22 mouse cellular contexts compared by ENCODE assay signal in genomic region chr3:149102846-149103245, GRCm38 (mm10).
DNase-seq lines count a peak whose midpoint lies in the region; ATAC-seq lines count a peak whose summit lies in the region.
"Had no signal": no experiment of that assay in that cellular context is flagged by ENCODE, and none has a peak within 500 bp of the region (broad histone marks: within the 10 kb centered on the region; RNA-seq: fewer than 3 reads in every experiment).

No protein-coding gene starts in this region.

- no peak overlapping the region for H3K4me2 ChIP-seq in forebrain, embryonic 14.5 days (ENCODE audit: low read length)
- H3K4me2 ChIP-seq in embryonic facial prominence, embryonic 14.5 days (ENCODE audit: low read depth, low read length) = no peak overlapping the region; the same call in 1 of the 2 replicates
- H3K4me2 ChIP-seq: heart, embryonic 13.5 days; liver, embryonic 11.5 days; neural tube, embryonic 13.5 days had no signal

- no peak overlapping the region for H3K4me3 ChIP-seq in forebrain, embryonic 14.5 days (ENCODE audit: low read depth, low read length)
- no peak overlapping the region for H3K4me3 ChIP-seq in forebrain, embryonic 10.5 days
- H3K4me3 ChIP-seq in embryonic facial prominence, embryonic 14.5 days (ENCODE audit: low read depth, low read length) = no peak overlapping the region
- H3K4me3 ChIP-seq: heart, embryonic 13.5 days; layer of hippocampus, adult 2 months; neural tube, embryonic 13.5 days had no signal

- no peaks in the 10 kb centered on the region for H3K4me1 ChIP-seq in forebrain, embryonic 14.5 days (ENCODE audit: control insufficient read depth, insufficient read depth, low read length)
- H3K4me1 ChIP-seq in forebrain, embryonic 10.5 days = peaks cover 14% of the 10 kb centered on the region
- H3K4me1 ChIP-seq in embryonic facial prominence, embryonic 14.5 days (ENCODE audit: control insufficient read depth, insufficient read depth, low read length) = peaks cover 5% of the 10 kb centered on the region; the same call in 1 of the 2 replicates

- WGBS in forebrain, embryonic 14.5 days = 26% methylated on average over 8 of the region's 8 CpGs
- 87% methylated on average over 8 of the region's 8 CpGs for WGBS in forebrain, embryonic 10.5 days
- WGBS in embryonic facial prominence, embryonic 14.5 days = 35% methylated on average over 8 of the region's 8 CpGs

- no peak overlapping the region for H3K9ac ChIP-seq in forebrain, embryonic 14.5 days (ENCODE audit: low read length)
- H3K9ac ChIP-seq in embryonic facial prominence, embryonic 14.5 days (ENCODE audit: low read depth, low read length) = no peak overlapping the region
- H3K9ac ChIP-seq: heart, embryonic 13.5 days; neural tube, embryonic 13.5 days had no signal

- H3K9me3 ChIP-seq in forebrain, embryonic 14.5 days (replicated peaks; ENCODE audit: control insufficient read depth, low read length) = no peaks in the 10 kb centered on the region
- no peaks in the 10 kb centered on the region for H3K9me3 ChIP-seq in forebrain, embryonic 10.5 days
- no peaks in the 10 kb centered on the region for H3K9me3 ChIP-seq in embryonic facial prominence, embryonic 14.5 days (ENCODE audit: control insufficient read depth, low read length)
- H3K9me3 ChIP-seq: heart, embryonic 13.5 days; neural tube, embryonic 13.5 days had no signal

- H3K27ac ChIP-seq in forebrain, embryonic 14.5 days (ENCODE audit: low read depth, low read length) = no peak overlapping the region
- H3K27ac ChIP-seq in forebrain, embryonic 10.5 days = no peak overlapping the region
- peak overlapping the region; percentile 8; the same call in 1 of the 2 replicates for H3K27ac ChIP-seq in embryonic facial prominence, embryonic 14.5 days (replicated peaks; ENCODE audit: low read depth, low read length)
- H3K27ac ChIP-seq: heart, embryonic 13.5 days; layer of hippocampus, adult 2 months; neural tube, embryonic 13.5 days had no signal

- no peaks in the 10 kb centered on the region for H3K36me3 ChIP-seq in forebrain, embryonic 14.5 days (ENCODE audit: control insufficient read depth, insufficient read depth, low read length)
- H3K36me3 ChIP-seq in forebrain, embryonic 10.5 days (replicated peaks) = no peaks in the 10 kb centered on the region
- H3K36me3 ChIP-seq in embryonic facial prominence, embryonic 14.5 days (ENCODE audit: control insufficient read depth, insufficient read depth, low read length) = no peaks in the 10 kb centered on the region
- H3K36me3 ChIP-seq: G1E; heart, embryonic 13.5 days; neural tube, embryonic 13.5 days had no signal

- H3K27me3 ChIP-seq in forebrain, embryonic 14.5 days (replicated peaks; ENCODE audit: control insufficient read depth, insufficient read depth, low read length) = no peaks in the 10 kb centered on the region
- H3K27me3 ChIP-seq in forebrain, embryonic 10.5 days (ENCODE audit: poor library complexity, severe bottlenecking) = no peaks in the 10 kb centered on the region
- H3K27me3 ChIP-seq in embryonic facial prominence, embryonic 14.5 days (replicated peaks; ENCODE audit: control insufficient read depth, insufficient read depth, low read length) = no peaks in the 10 kb centered on the region
- H3K27me3 ChIP-seq: neural tube, embryonic 13.5 days had no signal

- peak; percentile 85 for DNase-seq in forebrain, embryonic 14.5 days (ENCODE audit: low spot score)
- DNase-seq in forebrain, embryonic 10.5 days (ENCODE audit: extremely low spot score, low spot score) = no peak
- DNase-seq in layer of hippocampus, adult 8-10 months (ENCODE audit: low spot score in 2 of 2) = peak; percentile 8 to 16
- no peak for DNase-seq in layer of hippocampus, adult 11-12 months (ENCODE audit: low spot score)
- DNase-seq in Muller cell, postnatal 12 days (ENCODE audit: inconsistent ontology term) = peak; percentile 92
- DNase-seq in embryonic facial prominence, embryonic 14.5 days (ENCODE audit: low spot score) = peak; percentile 86
- no peak for DNase-seq in thymus, postnatal 10 days (ENCODE audit: low spot score in 2 of 2)
- DNase-seq in cerebellum, adult 18-20 months = no peak
- DNase-seq: adrenal gland, postnatal 36 days; gastrocnemius, postnatal 10 days; heart, adult 11 months; heart, postnatal 36 days; kidney, adult 2 months; kidney, postnatal 10 days; lung, adult 18-20 months; right cerebral cortex, postnatal 25 days had no signal

- ATAC-seq in forebrain, embryonic 14.5 days = peak; percentile 63
- no peak for ATAC-seq in embryonic facial prominence, embryonic 14.5 days (ENCODE audit: low read depth)
- ATAC-seq: inflammation-experienced regulatory T-cells, adult 6 months had no signal

Comparison
In these comparisons a context has a peak if more than half of its experiments do, and no peak if none do; other contexts are left out.
1. DNase-seq: peak in forebrain, embryonic 14.5 days (single experiment), layer of hippocampus, adult 8-10 months (2 of 2), Muller cell, postnatal 12 days (single experiment) and embryonic facial prominence, embryonic 14.5 days (single experiment); none in forebrain, embryonic 10.5 days (single experiment), layer of hippocampus, adult 11-12 months (single experiment), thymus, postnatal 10 days (0 of 2) and cerebellum, adult 18-20 months (0 of 2).